Mouse (Mus musculus): Measurements from ENCODE around the gene Prkrip1.
"Not testable (repeated sequence)": the region's sequence is repeated elsewhere in the genome, so short reads cannot be mapped to it uniquely, and the experiment has no call there.

Prkrip1 gene

GRCm38 (mm10) chr5:136211341-136212102 is 12.8 kb upstream of the Prkrip1 start:
- not testable (repeated sequence) for DNase-seq (ENCODE audit: low spot score in 2 of 2)

- DNase-seq (ENCODE audit: low spot score in 2 of 2) = no peak
Observed at GRCm38 (mm10) chr5:136210549-136210948, 11.8 kb upstream of the Prkrip1 start.

- DNase-seq (ENCODE audit: low spot score in 2 of 2) = peak; percentile 36 to 47
Observed at GRCm38 (mm10) chr5:136201832-136202231, 3.1 kb upstream of the Prkrip1 start.

- no peak for DNase-seq (ENCODE audit: low spot score in 2 of 2)
Observed at GRCm38 (mm10) chr5:136199526-136199925, 763 bp upstream of the Prkrip1 start.

DNA sequence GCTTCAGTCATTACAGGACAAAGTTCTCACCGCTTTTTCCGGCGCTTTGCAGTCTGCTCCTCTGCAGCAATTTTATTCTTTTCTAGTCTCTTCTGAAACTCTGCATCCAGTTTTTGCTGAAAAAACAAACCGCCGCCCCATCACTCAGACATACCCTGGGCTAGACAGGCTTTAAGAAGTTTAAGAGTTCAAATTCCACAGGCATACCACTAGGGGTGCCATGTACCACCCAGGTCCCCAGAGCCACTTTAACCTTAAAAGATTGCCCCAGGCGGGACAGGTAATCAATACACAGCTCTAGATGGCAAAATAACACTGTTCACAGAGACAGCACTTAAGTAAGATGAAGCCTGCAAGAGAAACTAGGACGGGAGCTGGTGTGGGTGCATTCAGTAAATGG is 6.9 kb downstream of the Prkrip1 start:
- no peak for DNase-seq (ENCODE audit: low spot score in 2 of 2)

GRCm38 (mm10) chr5:136186723-136187122 is 12.0 kb downstream of the Prkrip1 start:
- peak in 1 of 2 experiments; percentile 55 for DNase-seq (ENCODE audit: low spot score in 2 of 2)

GRCm38 (mm10) chr5:136183766-136184165 is 15.0 kb downstream of the Prkrip1 start:
- no peak for DNase-seq (ENCODE audit: low spot score in 2 of 2)

- DNase-seq (ENCODE audit: low spot score in 2 of 2) = no peak
Observed at GRCm38 (mm10) chr5:136182830-136183229, 15.9 kb downstream of the Prkrip1 start.

DNA sequence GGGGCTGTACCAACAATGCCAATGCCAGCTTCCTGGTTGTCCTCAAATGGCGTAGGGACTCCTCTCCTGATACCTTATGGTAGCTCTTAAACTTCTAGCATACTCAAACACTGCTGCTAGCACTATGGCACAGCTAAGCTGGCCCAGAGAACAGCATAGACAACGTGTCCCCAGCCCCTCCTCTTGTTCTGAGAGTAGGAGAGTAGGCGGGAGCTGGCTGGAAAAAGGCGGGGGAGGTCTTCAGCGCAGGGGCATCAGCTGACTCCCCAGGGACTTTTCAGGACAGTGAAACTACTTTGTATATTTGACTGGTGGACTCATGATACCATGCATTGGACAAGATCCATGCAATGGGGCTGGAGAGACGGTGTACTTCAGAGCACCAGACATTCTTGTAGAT is 16.7 kb downstream of the Prkrip1 start:
- DNase-seq (ENCODE audit: low spot score in 2 of 2) = no peak

DNA sequence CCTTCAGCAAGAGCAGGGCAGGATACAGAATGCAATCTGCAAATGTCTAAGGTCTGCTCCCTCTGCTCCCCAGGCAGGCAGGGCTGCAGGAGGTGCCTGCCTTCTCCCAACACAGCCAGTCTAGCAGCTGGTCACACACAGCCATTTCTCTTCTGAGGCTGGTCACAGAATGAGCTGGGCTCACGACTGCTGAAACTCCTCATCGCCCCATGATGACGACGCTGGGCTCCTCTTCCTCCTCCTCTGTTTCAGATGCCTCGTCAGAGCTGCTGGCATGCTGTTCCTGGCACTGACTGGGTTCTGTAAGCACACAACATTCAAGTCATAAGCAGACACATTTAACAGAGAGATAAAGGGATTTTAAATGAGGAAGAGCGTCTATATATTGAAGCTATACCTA is 17.6 kb downstream of the Prkrip1 start:
- DNase-seq (ENCODE audit: low spot score in 2 of 2) = no peak

DNA sequence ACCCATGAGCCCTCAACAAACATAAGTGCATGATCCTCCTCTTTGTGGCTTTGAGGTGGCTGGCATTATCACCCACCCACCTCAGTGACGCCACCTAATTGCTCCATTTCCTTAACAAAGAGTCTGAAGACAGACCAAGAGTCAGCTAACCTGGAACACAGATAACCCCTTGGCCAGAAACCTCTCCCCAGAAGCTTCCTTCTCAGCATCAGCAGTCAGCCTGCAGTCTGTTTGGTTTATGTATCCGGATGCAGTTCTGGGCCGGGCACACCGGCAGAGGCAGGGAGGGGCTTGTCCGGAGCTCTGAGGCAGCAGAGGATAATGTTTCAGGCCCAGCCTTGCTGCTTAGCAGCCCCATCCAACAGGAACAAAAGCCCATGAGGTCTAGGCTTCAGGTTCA is 19.2 kb downstream of the Prkrip1 start:
- DNase-seq (ENCODE audit: low spot score in 2 of 2) = no peak

DNA sequence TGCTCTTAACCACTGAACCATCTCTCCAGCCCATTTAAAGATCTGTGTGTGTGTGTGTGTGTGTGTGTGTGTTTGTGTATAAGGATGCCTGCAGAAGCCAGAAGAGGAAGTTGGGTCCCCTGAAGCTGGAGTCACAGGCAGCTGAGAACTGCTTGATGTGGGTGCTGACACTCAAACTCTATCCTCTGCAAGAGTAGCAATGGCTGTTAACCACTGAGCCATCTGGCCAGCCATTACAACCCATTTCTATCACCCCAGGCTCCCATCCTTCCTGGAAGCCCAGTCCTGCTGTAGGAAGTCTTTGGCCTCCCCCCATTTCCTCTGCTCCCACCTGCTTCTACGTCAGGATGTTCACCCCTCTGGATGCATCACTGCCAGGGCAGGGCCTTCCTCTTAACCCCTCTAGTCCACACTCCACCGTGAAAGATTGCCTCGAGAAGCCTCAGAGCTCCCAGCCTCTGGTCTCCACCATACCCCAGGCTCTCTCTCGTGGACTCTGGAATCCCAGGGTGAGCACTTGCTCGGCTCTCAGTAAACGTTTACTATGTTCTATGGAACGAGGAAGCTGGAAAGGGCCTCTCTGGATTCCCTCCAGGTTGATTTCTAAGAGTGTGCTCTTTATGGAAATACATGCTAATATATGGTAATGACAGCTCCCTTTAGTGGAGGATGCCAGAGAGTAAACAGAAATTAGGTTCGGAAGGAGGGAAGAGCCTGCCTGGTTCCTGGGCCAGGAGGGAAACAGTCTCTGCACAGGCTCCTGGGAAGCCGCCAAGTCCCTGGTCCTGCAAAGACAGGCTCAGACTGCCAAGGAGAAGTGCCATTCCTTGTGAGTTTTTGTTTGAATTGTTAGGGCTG is 24.9 kb downstream of the Prkrip1 start:
- no peak for DNase-seq (ENCODE audit: low spot score in 2 of 2)

- DNase-seq (ENCODE audit: low spot score in 2 of 2) = no peak
Observed at GRCm38 (mm10) chr5:136172939-136173338, 25.8 kb downstream of the Prkrip1 start.

DNA sequence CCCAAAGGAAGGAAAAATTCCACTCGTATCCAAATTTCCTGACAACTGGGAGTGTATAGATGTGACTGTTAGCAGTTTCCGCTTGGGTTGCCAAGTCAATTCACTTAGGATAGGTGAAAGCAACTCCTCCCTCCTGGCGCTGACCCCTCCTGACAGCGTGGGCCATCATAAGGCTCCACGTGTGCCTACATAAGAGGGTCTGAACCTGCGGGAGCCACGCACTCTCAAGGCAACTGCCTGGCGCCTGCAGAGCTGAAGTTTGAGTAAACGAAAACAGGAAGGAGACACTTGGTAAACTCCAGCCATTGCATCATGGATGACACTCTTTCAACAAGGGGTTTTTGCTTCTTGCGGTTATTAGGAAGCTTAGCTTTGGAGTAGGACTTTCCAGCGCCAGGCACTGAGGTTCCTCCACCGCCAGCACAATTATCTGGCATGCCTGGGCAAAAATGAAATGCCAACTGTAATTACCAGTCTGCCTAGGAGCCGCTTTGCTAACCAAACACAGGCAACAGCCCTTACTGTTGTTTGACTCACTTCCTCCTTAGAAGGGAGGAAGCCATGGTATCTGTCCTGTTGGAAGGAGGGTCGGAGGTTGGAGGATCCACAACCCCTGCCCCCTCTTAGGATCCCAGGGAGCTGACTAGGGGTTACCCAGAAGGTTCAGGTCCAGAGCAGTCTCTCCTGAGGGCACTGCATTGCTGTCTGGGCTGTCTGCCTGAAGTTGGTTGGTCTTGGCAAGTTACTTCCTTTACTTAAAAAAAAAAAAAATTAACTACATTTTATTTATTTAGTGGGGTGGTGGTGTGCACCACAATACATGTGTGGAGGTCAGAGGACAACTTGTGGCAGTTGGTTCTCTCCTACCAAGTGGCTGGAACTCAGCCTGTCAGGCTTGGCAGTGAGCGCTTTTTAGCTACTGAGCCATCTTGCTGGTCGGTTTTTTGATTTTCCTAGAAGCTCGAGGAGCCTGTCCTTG is 27.1 kb downstream of the Prkrip1 start:
- DNase-seq (ENCODE audit: low spot score in 2 of 2) = no peak

- DNase-seq (ENCODE audit: low spot score in 2 of 2) = peak; percentile 70 to 76
Observed at GRCm38 (mm10) chr5:136170512-136171362, 28.0 kb downstream of the Prkrip1 start, which contains the start of gene Orai2. Gene Orai2, minus strand, starts transcription at chr5:136170713.

GRCm38 (mm10) chr5:136169626-136170511 is 28.9 kb downstream of the Prkrip1 start:
- DNase-seq (ENCODE audit: low spot score in 2 of 2) = peak in 1 of 2 experiments; percentile 38

GRCm38 (mm10) chr5:136168071-136168470 is 30.7 kb downstream of the Prkrip1 start:
- no peak for DNase-seq (ENCODE audit: low spot score in 2 of 2)

DNA sequence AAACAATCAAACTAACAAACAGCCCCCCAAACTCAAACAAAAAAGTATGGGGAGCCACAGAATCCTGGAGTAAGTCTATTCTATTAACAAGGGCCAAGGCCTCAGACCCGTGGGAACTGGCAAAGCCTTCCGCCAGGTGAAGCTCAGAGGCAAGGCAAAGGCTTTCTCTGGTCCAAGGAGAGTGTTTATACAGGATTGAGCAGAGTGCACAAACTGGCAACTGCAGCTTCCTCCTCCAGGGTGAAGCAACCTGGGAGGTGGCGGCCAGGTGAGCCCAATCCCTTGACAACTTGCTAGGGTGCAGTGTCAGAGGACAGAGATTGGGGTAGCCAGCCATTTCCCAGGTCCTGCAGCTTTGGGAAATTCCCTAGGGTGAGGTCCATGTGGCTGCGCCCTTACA is 31.5 kb downstream of the Prkrip1 start:
- DNase-seq (ENCODE audit: low spot score in 2 of 2) = no peak

DNA sequence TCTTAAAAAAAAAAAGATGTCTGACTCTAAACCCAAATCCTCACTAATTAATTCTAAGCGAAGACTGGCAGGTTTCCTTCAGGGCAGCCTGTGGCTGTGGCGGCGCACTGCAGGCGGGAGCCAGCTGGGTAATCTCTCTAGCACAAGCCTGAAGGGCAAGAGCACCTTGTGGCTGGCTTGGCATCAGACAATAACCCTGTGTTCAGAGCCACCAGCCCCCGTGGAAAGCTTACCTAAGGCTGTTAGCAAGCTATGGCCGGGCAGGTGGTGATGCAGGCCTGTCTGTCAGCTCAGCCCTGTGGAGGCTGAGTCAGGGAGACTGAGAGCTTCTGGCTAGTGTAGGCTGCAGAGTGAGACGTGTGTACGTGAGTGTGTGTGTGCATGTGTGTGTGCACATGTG is 33.5 kb downstream of the Prkrip1 start:
- no peak for DNase-seq (ENCODE audit: low spot score in 2 of 2)
